Mouse (Mus musculus) hindbrain, embryonic 15.5 days (tissue): ENCODE measurements at regions not wholly inside any gene's neighbourhood (a gene's known extent, or its start where the extent isn't known, plus 50 kb on each side); places are given as distances from the start of the nearest gene placed in this dataset.

Experiments used
- ATAC-seq: fragments of 200-750 bp; cut with Nextera tagmentation; 2 replicates; pipeline ENCODE4 v1.8.0; 2017; ENCODE audit warnings: low read depth, moderate number of reproducible peaks, moderate TSS enrichment; ENCODE audit not compliant: low FRiP score
- H3K27ac ChIP-seq: fragments of 300-500 bp; sonication (generic); replicated peaks from 2 replicates; pipeline ENCODE4 v1.5.1; 2015; ENCODE audit warnings: mild to moderate bottlenecking, inconsistent platforms
- H3K27me3 ChIP-seq: fragments of 300-500 bp; sonication (generic); 2 replicates; pipeline ENCODE4 v1.6.1; 2015; ENCODE audit warnings: control low read depth, inconsistent platforms
- H3K36me3 ChIP-seq: fragments of 300-500 bp; sonication (generic); 2 replicates; pipeline ENCODE4 v1.6.1; 2015; ENCODE audit warnings: control low read depth, inconsistent platforms
- H3K4me1 ChIP-seq: fragments of 300-500 bp; sonication (generic); replicated peaks from 2 replicates; pipeline ENCODE4 v1.6.1; 2015; ENCODE audit warnings: control low read depth, inconsistent platforms
- H3K4me2 ChIP-seq: fragments of 300-500 bp; sonication (generic); 2 replicates; pipeline ENCODE4 v1.6.1; 2015; ENCODE audit warnings: moderate library complexity, mild to moderate bottlenecking, inconsistent platforms
- H3K4me3 ChIP-seq: fragments of 300-500 bp; sonication (generic); 2 replicates; pipeline ENCODE4 v1.5.1; 2015; ENCODE audit warnings: mild to moderate bottlenecking, inconsistent platforms
- H3K9ac ChIP-seq: fragments of 300-500 bp; sonication (generic); 2 replicates; pipeline ENCODE4 v1.6.1; 2015; ENCODE audit warnings: inconsistent platforms
- H3K9me3 ChIP-seq: fragments of 300-500 bp; sonication (generic); 2 replicates; pipeline ENCODE4 v1.6.1; 2016; ENCODE audit warnings: control low read depth, inconsistent platforms
- WGBS: fragments of 180-500 bp; shearing (Covaris S2); methylation state at CpG from one replicate; pipeline ENCODE4 v1.1.7; 2015; 5-methylcytosine and 5-hydroxymethylcytosine counted together

DNA sequence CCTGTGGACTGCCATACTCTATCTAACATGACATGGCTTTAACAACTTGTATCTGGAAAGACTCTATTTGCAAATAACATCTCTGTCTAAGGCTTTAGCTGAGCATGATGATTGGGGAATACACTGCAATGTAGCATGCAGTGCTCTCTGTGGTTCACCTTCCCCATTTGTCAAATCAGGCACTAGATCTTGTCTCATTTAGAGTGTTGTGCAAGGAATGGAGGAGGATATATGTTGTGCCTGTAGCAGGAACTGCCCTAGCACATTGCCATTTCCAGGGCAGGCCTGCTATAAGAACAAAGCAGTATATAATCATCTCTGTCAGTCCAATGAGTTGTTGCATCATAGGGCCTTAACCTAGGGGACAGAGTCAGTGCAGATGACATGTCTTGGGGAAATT is 854.6 kb upstream of the Lrrc6 start:
- Histone ChIP-seq H3K4me3 (no peak overlapping the region), H3K27ac (no peak overlapping the region), H3K9ac (no peak overlapping the region), H3K27me3 (no peaks in the 10 kb centered on the region), H3K4me2 (no peak overlapping the region), H3K4me1 (no peaks in the 10 kb centered on the region), H3K36me3 (no peaks in the 10 kb centered on the region), H3K9me3 (no peaks in the 10 kb centered on the region)
- no peak for ATAC-seq

DNA sequence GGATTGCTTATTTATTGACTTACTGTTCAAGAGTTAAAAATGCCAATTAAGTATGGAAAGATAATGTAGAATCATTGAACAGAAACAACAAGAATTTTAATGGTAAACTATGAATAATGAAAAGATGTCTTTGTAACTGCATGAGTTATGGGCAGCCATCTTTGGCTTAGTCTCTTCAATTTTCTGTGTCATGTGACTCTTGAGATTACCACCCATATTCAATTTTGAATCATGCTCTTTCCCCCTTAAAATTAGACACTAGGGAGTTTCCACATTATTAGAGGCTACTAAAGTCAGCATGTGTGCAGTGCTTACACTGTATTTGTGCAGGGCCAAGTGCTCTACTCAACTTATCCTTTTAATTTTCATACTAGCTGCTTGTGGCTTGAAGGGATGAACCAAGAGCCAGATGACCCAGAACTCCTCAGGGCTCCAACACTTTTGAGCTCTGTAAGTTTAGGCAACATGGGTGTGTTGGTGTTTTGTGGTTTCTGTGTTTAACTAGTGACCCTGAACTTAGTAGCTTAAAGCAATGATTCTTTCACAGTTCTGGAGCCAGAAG is 854.0 kb upstream of the Lrrc6 start:
- Histone ChIP-seq H3K4me2 (no peak overlapping the region), H3K4me1 (no peaks in the 10 kb centered on the region), H3K27ac (no peak overlapping the region), H3K9ac (no peak overlapping the region), H3K9me3 (no peaks in the 10 kb centered on the region), H3K4me3 (no peak overlapping the region), H3K36me3 (no peaks in the 10 kb centered on the region), H3K27me3 (no peaks in the 10 kb centered on the region)
- ATAC-seq = no peak

DNA sequence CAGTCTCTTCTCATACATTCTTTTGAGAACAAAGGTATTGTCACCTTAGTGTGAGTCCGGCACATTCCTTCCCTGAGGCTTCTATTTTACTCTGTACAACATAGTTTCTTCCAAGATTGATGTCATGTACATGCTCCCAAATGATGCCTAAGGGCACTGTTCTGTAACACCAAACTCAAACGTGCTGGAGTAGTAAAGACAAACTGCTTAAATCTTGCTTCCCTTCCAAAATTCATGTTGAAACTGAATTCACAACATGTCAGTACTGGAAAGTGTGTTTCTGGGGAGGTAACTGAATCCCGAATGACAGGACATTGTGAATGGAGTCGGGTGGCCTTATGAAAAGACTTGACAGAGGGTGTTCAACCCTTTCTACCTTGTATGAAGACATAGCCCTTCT is 848.8 kb upstream of the Lrrc6 start:
- Histone ChIP-seq H3K9me3 (no peaks in the 10 kb centered on the region), H3K9ac (no peak overlapping the region), H3K4me2 (no peak overlapping the region), H3K27ac (no peak overlapping the region), H3K4me1 (no peaks in the 10 kb centered on the region), H3K36me3 (no peaks in the 10 kb centered on the region), H3K27me3 (no peaks in the 10 kb centered on the region), H3K4me3 (no peak overlapping the region)
- ATAC-seq = no peak
- WGBS = 84% methylated on average over 4 of the region's 4 CpGs

DNA sequence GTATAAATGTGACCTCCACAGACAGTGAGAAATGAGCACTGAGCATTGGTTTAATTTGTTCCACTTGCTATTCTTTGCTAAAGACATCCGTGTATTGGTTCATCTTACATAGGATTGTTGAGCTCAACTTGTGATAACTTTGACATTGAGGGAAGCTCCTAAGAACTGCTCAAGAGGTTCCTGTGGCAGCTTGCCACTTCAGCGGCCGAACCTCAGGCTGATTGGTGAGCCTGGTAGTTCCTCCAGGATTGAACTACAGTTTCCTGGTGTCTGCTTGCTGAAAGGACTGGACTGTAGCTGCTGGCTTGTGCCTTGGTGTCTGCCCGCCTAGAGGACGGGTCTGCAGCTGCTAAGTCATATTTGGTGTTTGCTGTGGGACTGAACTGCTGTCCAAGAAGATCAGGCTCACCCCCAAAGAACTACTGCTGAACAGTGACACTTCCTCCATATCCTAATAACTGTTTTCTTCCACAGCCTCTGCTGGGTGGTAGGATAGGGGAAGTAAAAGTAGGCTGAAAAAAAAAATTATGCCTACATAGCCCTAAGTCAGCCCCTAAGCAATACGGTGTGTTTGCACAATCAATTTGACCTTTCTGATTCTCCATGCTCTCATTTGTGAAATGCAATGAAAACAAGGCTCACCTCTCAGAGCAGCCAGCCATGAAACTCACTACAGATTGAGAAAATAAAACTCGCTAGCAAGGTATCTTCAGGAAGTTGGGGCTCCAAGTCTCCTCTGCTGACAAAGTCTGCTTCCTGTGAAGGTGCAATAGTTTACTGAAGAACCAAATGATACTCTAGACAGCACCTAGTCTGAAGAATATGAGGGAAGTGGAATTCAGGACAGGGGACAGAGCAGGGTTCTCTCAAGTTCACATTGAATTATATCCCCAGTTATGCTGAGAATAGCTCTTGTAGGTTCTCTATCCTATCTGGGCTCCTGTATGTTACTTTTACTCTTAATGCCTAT is 844.8 kb upstream of the Lrrc6 start:
- Histone ChIP-seq H3K9ac (no peak overlapping the region), H3K27me3 (no peaks in the 10 kb centered on the region), H3K27ac (no peak overlapping the region), H3K4me3 (no peak overlapping the region), H3K4me1 (no peaks in the 10 kb centered on the region), H3K4me2 (no peak overlapping the region), H3K9me3 (no peaks in the 10 kb centered on the region), H3K36me3 (no peaks in the 10 kb centered on the region)
- 87% methylated on average over 7 of the region's 7 CpGs for WGBS
- ATAC-seq = no peak

DNA sequence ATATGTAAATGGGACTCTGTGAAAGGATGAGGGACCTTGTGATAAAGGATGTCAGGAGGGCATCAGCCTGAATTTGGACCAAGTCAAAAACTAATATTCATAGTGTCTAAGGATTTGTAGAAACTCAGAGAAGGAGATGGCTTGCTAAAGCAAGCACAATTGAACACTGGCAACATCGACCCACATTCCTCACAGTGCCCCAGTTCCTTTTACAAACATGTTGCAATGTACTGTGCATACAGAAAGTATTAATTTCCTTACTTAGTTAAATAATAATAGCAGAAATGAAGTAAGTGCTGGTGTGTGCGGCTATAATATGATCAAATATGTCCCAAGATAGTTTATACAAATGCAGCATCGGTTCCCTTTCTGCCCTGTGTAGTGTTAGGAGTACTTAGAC is 841.3 kb upstream of the Lrrc6 start:
- Histone ChIP-seq H3K27ac (no peak overlapping the region), H3K36me3 (no peaks in the 10 kb centered on the region), H3K4me1 (no peaks in the 10 kb centered on the region), H3K9me3 (no peaks in the 10 kb centered on the region), H3K9ac (no peak overlapping the region), H3K27me3 (no peaks in the 10 kb centered on the region), H3K4me2 (no peak overlapping the region), H3K4me3 (no peak overlapping the region)
- ATAC-seq = no peak
- 81% methylated on average over 3 of the region's 3 CpGs for WGBS

DNA sequence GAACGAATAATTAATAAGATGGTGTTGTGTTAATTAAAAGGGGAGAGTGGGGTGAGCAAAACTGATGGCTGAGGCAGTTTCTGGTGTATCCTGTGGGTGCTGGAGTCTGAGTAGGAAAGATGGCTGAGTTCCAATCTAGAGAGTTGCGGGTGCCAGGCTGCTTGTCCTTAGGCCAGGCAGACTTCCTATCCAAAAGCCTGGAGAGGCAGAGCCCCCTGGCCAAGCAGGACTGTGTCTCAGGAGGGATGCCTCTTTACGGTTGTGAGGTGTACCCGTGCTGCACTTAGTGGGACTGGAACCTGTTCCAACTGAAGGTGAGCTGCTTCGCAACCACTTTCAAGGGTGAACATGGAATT is 836.3 kb upstream of the Lrrc6 start:
- Histone ChIP-seq H3K4me2 (no peak overlapping the region), H3K27me3 (no peaks in the 10 kb centered on the region), H3K36me3 (no peaks in the 10 kb centered on the region), H3K9ac (no peak overlapping the region), H3K4me1 (no peaks in the 10 kb centered on the region), H3K27ac (no peak overlapping the region), H3K4me3 (no peak overlapping the region), H3K9me3 (no peaks in the 10 kb centered on the region)
- ATAC-seq = no peak
- 83% methylated on average over 5 of the region's 5 CpGs for WGBS

DNA sequence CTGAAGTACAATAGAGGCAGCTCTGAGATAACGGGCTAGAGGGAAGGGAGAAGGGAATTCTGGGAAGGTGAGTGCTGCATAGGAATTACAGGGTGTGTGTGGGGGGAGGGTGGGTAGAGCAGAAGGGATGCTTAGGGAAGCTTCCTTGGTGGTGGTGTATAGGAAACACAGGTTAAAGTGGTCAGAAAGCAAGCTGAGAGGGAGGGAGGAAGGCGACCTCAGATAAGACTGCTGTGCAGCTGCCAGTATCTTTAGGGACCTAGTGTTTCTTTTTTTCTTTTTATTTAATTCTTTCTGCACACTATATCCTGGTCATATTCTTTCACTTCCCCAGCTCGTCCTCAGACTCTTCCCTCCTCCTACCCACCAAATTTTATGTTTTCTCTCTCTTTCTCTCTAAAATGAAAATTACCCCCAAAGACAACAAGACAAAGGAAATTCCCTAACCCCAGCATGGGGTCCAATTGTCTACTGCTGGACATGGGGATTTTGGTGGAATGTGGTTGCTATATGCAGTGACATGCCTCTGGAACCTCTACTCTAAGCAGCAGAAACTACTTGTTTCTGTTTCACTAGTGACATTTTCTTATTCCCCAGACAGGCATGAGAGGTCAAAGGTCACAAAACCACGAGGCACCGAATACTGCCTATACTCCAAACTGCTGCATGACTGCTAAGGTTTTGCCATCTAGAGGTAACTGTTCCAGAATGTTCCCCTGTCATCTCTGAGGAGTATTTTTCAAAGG is 835.8 kb upstream of the Lrrc6 start:
- Histone ChIP-seq H3K4me1 (no peaks in the 10 kb centered on the region), H3K4me2 (no peak overlapping the region), H3K27ac (no peak overlapping the region), H3K9ac (no peak overlapping the region), H3K4me3 (no peak overlapping the region), H3K9me3 (no peaks in the 10 kb centered on the region), H3K36me3 (no peaks in the 10 kb centered on the region), H3K27me3 (no peaks in the 10 kb centered on the region)
- WGBS = 62% methylated on average over 5 of the region's 5 CpGs
- ATAC-seq = no peak

DNA sequence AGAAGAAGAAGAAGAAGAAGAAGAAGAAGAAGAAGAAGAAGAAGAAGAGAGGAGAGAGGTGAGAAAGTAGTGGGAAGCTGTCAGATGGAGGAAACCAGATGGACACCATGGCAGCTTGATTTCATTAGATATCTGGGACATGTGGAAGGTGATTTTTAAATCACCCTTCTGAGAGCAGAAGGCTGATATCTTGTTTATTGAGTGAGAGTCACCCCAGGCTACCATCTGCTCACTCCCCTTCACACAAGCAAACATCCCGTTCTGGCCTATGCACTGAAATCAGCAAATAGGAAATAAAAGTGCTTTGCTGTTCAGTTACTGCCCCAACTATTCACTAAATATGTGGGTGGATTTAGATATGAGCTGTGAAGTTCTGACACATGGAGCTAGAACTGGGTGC is 831.8 kb upstream of the Lrrc6 start:
- H3K4me1 ChIP-seq = no peaks in the 10 kb centered on the region
- WGBS = 77% methylated on average over 1 of the region's 1 CpGs
- no peaks in the 10 kb centered on the region for H3K36me3 ChIP-seq
- no peak overlapping the region for H3K4me2 ChIP-seq
- no peak overlapping the region for H3K27ac ChIP-seq
- H3K27me3 ChIP-seq = no peaks in the 10 kb centered on the region
- no peak overlapping the region for H3K4me3 ChIP-seq
- H3K9me3 ChIP-seq = no peaks in the 10 kb centered on the region
- no peak for ATAC-seq
- H3K9ac ChIP-seq = no peak overlapping the region

DNA sequence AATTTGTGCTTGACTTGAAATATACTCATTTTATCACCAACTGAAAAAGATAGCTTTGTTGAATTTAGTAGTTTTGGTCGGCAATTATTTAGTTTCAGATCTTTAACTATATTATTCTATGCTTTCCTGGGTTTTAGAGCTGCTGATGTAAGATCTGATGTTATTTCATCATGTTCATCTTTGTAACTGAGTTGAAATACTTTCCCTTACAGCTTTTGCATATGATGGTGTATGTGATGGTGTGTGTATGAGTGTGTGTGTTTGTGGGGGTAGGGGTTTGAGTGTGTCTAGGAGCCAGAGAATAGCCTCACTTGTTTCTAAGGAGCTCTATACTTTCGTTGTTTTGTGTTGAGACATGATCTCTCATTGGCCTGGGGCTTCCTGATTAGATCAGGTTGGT is 819.6 kb upstream of the Lrrc6 start:
- Histone ChIP-seq H3K9ac (no peak overlapping the region), H3K4me1 (no peaks in the 10 kb centered on the region), H3K27me3 (no peaks in the 10 kb centered on the region), H3K27ac (no peak overlapping the region), H3K4me3 (no peak overlapping the region), H3K4me2 (no peak overlapping the region), H3K9me3 (no peaks in the 10 kb centered on the region), H3K36me3 (no peaks in the 10 kb centered on the region)
- WGBS = 84% methylated on average over 2 of the region's 2 CpGs
- ATAC-seq = no peak

DNA sequence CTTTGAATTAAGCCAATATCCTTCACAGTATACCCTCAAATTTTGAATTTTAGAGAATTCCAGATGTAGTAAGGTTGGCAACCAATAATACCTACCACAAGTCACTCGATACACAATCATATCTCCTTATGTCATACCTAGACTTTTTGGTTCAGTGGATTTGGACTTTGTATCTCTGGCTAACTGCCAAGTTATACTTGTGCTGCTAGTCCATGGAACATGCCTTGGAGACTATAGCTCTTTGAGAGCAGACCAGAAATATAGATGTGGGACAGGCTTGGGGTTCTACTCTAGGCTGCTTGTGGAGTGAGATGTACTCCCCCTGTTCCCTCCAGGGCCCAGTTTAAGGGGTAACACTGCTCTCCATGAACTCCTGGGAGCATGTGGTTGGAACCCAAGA is 814.5 kb upstream of the Lrrc6 start:
- no peak overlapping the region for H3K9ac ChIP-seq
- no peaks in the 10 kb centered on the region for H3K4me1 ChIP-seq
- H3K4me3 ChIP-seq = no peak overlapping the region
- ATAC-seq = no peak
- no peaks in the 10 kb centered on the region for H3K27me3 ChIP-seq
- no peak overlapping the region for H3K4me2 ChIP-seq
- no peaks in the 10 kb centered on the region for H3K9me3 ChIP-seq
- WGBS = 98% methylated on average over 1 of the region's 1 CpGs
- H3K27ac ChIP-seq = no peak overlapping the region
- no peaks in the 10 kb centered on the region for H3K36me3 ChIP-seq

DNA sequence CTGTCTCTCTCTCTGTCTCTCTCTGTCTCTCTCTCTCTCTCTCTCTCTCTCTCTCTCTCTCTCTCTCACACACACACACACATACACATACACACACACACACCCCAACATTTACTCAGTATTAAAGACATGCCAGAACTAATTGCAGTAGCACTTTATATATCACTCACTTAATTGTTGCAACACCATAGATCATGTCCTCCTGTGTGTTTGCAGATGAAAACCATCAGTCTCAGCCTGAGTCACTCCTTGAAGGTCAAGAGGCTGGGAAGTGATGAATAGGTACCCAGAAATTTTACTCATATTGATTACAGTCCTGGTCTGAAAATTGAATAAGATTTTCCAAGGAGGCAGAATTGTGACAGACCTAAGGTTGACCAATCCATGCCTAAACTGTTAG is 812.9 kb upstream of the Lrrc6 start:
- Histone ChIP-seq H3K27me3 (no peaks in the 10 kb centered on the region), H3K36me3 (no peaks in the 10 kb centered on the region), H3K4me3 (no peak overlapping the region), H3K4me1 (no peaks in the 10 kb centered on the region), H3K9ac (no peak overlapping the region), H3K9me3 (no peaks in the 10 kb centered on the region), H3K4me2 (no peak overlapping the region), H3K27ac (no peak overlapping the region)
- ATAC-seq = no peak

DNA sequence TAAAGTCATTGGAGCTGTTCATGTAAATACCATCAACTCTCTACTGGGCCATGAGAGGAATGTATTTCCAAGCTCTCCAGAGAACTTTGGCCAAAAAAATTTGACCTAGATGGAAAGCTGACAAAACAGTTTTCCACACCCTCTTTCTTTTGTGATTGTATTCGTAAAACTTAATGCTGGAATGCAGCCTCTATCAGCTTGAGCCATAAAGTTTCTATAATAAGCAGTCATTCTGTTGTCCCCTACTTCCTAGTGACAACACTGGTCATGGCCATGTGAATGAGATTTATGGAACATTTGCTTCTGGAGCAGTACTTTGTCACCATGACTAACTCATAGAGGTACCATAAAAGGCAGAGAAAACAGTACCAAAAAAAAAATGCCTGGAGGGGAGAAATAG is 805.0 kb upstream of the Lrrc6 start:
- no peak overlapping the region for H3K4me2 ChIP-seq
- no peak overlapping the region for H3K27ac ChIP-seq
- ATAC-seq = no peak
- no peak overlapping the region for H3K9ac ChIP-seq
- H3K36me3 ChIP-seq = no peaks in the 10 kb centered on the region
- H3K4me1 ChIP-seq = no peaks in the 10 kb centered on the region
- no peaks in the 10 kb centered on the region for H3K9me3 ChIP-seq
- WGBS = 81% methylated on average over 1 of the region's 1 CpGs
- no peaks in the 10 kb centered on the region for H3K27me3 ChIP-seq
- no peak overlapping the region for H3K4me3 ChIP-seq
